Mouse (Mus musculus) embryonic fibroblast, embryonic 13.5 days (primary cell): ENCODE measurements around the gene Patl2. TPM values are rescaled to one million over a fixed set of nuclear protein-coding genes. Genes with fewer than 3 reads are reported as not detected.

ENCODE experiments used
- H3K27ac ChIP-seq: 2 replicates; pipeline ENCODE4 v1.5.1; 2012; ENCODE audit warnings: low read length, control low read depth, inconsistent platforms; ENCODE audit not compliant: insufficient read depth
- H3K4me1 ChIP-seq: 2 replicates; pipeline ENCODE4 v1.6.1; 2011; ENCODE audit warnings: low read length; ENCODE audit not compliant: control insufficient read depth, insufficient read depth
- H3K4me3 ChIP-seq: 2 replicates; pipeline ENCODE4 v1.5.1; 2011; ENCODE audit warnings: mild to moderate bottlenecking, control low read depth, low read length; ENCODE audit not compliant: insufficient read depth
- CTCF ChIP-seq: IDR thresholded peaks from 2 replicates; pipeline ENCODE4 v1.5.1; 2011; ENCODE audit warnings: mild to moderate bottlenecking, control low read depth, low read length, moderate library complexity, borderline replicate concordance; ENCODE audit not compliant: insufficient read depth
- POLR2A ChIP-seq: IDR thresholded peaks from 2 replicates; pipeline ENCODE4 v1.6.1; 2011; ENCODE audit warnings: low read depth, mild to moderate bottlenecking, control low read depth, low read length, moderate library complexity
- polyA plus RNA-seq: library from polyadenylated mRNA; stranded (reverse); fragments of >200 nt; gene quantifications from 2 replicates; pipeline ENCODE4 v1.2.4, GENCODE M21; 2011; ENCODE audit warnings: low read depth; ENCODE audit not compliant: missing spikeins, insufficient read length

Gene Patl2
- polyA plus RNA-seq, 1 experiment: not detected

- Histone ChIP-seq H3K4me1 (peaks cover 10% of the 10 kb centered on the region), H3K27ac (peak overlapping the region; percentile 55), H3K4me3 (no peak overlapping the region)
- TF ChIP-seq POLR2A (no peak), CTCF (no peak)
Measured at GRCm38 (mm10) chr2:122158362-122158802, 27.6 kb downstream of the Patl2 start.

- H3K4me3 ChIP-seq: no peak overlapping the region
- TF ChIP-seq CTCF: no peak
- no peak for TF ChIP-seq POLR2A
- H3K27ac ChIP-seq: peak overlapping the region; percentile 51
- H3K4me1 ChIP-seq: peaks cover 10% of the 10 kb centered on the region
Measured at GRCm38 (mm10) chr2:122157561-122157960, 28.4 kb downstream of the Patl2 start.

- H3K4me1 ChIP-seq: peaks cover 10% of the 10 kb centered on the region
- no peak overlapping the region for H3K27ac ChIP-seq
- H3K4me3 ChIP-seq: no peak overlapping the region
- no peak for TF ChIP-seq POLR2A
- TF ChIP-seq CTCF: no peak
Measured at GRCm38 (mm10) chr2:122156051-122156700, 29.8 kb downstream of the Patl2 start.

GRCm38 (mm10) chr2:122155292-122155691 lies 30.7 kb downstream of the Patl2 start:
- Histone ChIP-seq H3K4me3 (no peak overlapping the region), H3K27ac (no peak overlapping the region), H3K4me1 (peaks cover 11% of the 10 kb centered on the region)
- TF ChIP-seq CTCF (no peak), POLR2A (no peak)

GRCm38 (mm10) chr2:122154479-122154878 lies 31.5 kb downstream of the Patl2 start:
- TF ChIP-seq POLR2A (no peak), CTCF (no peak)
- H3K4me1 ChIP-seq: peaks cover 11% of the 10 kb centered on the region
- H3K4me3 ChIP-seq: no peak overlapping the region
- no peak overlapping the region for H3K27ac ChIP-seq

- peaks cover 8% of the 10 kb centered on the region; the same call in 1 of the 2 replicates for H3K4me1 ChIP-seq
- no peak overlapping the region for H3K4me3 ChIP-seq
- H3K27ac ChIP-seq: no peak overlapping the region
- no peak for TF ChIP-seq CTCF
- TF ChIP-seq POLR2A: no peak
Measured at GRCm38 (mm10) chr2:122153681-122154365, 32.2 kb downstream of the Patl2 start.

- H3K27ac ChIP-seq: no peak overlapping the region
- H3K4me1 ChIP-seq: 0 out of 2 replicates have a peak, but pooled peaks cover 6% of the 10 kb centered on the region
- TF ChIP-seq POLR2A (no peak), CTCF (no peak)
- no peak overlapping the region for H3K4me3 ChIP-seq
Measured at GRCm38 (mm10) chr2:122152850-122153249, 33.1 kb downstream of the Patl2 start.

GRCm38 (mm10) chr2:122151221-122151620 lies 34.8 kb downstream of the Patl2 start:
- H3K27ac ChIP-seq: no peak overlapping the region
- no peak overlapping the region for H3K4me3 ChIP-seq
- TF ChIP-seq POLR2A (no peak), CTCF (no peak)
- H3K4me1 ChIP-seq: 0 out of 2 replicates have a peak, but pooled peaks cover 6% of the 10 kb centered on the region

GRCm38 (mm10) chr2:122149716-122150115 lies 36.3 kb downstream of the Patl2 start:
- Histone ChIP-seq H3K4me3 (peak overlapping the region; percentile 10; the same call in 1 of the 2 replicates), H3K27ac (no peak overlapping the region), H3K4me1 (0 out of 2 replicates have a peak, but pooled peaks cover 6% of the 10 kb centered on the region)
- TF ChIP-seq POLR2A: no peak
- TF ChIP-seq CTCF: no peak

GRCm38 (mm10) chr2:122149316-122149715 lies 36.7 kb downstream of the Patl2 start:
- TF ChIP-seq POLR2A: no peak
- TF ChIP-seq CTCF: no peak
- Histone ChIP-seq H3K27ac (peak overlapping the region; percentile 60), H3K4me1 (0 out of 2 replicates have a peak, but pooled peaks cover 6% of the 10 kb centered on the region), H3K4me3 (peak overlapping the region; percentile 83)
